Mouse (Mus musculus): Measurements from ENCODE around the gene Mybphl.

DNA sequence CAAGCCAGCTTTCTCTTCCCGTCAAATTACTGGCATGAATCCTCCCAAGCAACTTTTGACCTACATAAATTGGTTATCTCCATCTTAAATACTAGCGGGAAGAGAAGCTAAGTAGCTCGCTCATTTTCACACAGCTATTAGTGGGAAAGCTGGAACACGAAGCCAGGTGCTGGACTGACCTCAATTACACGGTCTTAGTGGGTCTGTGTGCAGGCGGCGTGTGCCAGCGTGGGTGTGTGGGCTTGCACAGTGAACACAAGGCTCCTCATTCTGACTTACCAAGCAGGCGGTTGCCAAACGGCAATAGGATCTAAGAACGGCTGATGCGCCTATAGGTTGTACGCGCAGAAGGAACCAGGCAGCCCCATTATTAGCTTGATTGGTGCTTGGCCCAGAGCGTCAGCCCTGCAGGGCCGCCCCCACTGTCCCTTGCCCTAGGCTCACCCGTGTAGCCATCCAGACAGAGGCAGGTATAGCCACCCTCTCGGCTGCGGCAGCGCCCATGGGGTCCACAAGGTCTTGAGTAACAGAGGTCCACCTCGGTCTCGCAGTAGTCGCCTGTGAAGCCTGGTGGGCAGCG, 41.7 kb downstream of the Mybphl start:
- no peak for TF ChIP-seq CTCF (IDR thresholded peaks at IDR 0.05; ENCODE audit: low read depth)
- TF ChIP-seq EP300 (IDR thresholded peaks at IDR 0.05; ENCODE audit: low read depth): no peak
